Mouse (Mus musculus) small intestine, adult 2 months (tissue): ENCODE data around the gene Rps3.

Source experiments
- CTCF ChIP-seq: fragments of 200-500 bp; IDR thresholded peaks from 2 replicates; pipeline ENCODE4 v1.5.1; 2012; ENCODE audit warnings: low read depth, mild to moderate bottlenecking, control low read depth, inconsistent platforms, low read length, moderate library complexity, mixed read lengths; ENCODE audit not compliant: insufficient replicate concordance, insufficient read length; ENCODE audit errors: extremely low read depth
- POLR2A ChIP-seq: fragments of 200-500 bp; IDR thresholded peaks from 2 replicates; pipeline ENCODE4 v1.6.1; 2012; ENCODE audit warnings: low read depth, mild to moderate bottlenecking, control low read depth, inconsistent platforms, low read length, moderate library complexity

GRCm38 (mm10) chr7:99468283-99469132, 15.0 kb downstream of the Rps3 start:
- TF ChIP-seq POLR2A, result peak; percentile 11; the same call in 1 of the 2 replicates
- TF ChIP-seq CTCF, result peak; percentile 37; the same call in 1 of the 2 replicates
